Mouse (Mus musculus) brain, embryonic 14.5 days (tissue): ENCODE results near the gene Sdhb.

Experiments
- CTCF ChIP-seq: fragments of 200-500 bp; IDR thresholded peaks from 2 replicates; pipeline ENCODE4 v1.5.1; 2012; ENCODE audit warnings: inconsistent platforms, mild to moderate bottlenecking, moderate library complexity, borderline replicate concordance; ENCODE audit not compliant: insufficient read depth, insufficient read length; ENCODE audit errors: extremely low read depth
- POLR2A ChIP-seq: fragments of 200-500 bp; IDR thresholded peaks from 2 replicates; pipeline ENCODE4 v1.6.1; 2012; ENCODE audit warnings: mild to moderate bottlenecking, inconsistent platforms, borderline replicate concordance; ENCODE audit not compliant: poor library complexity, insufficient read depth, insufficient read length, severe bottlenecking; ENCODE audit errors: extremely low read depth

- peak; percentile 100 for TF ChIP-seq CTCF
- no peak for TF ChIP-seq POLR2A
These were observed 3.3 kb upstream of the Sdhb start for GRCm38 (mm10) chr4:140957725-140958124.
